Mouse (Mus musculus) stomach, embryonic 14.5 days (tissue): ENCODE data around the gene C330007P06Rik. TPM values are rescaled to one million over a fixed set of nuclear protein-coding genes. Genes with fewer than 3 reads are reported as not detected.
"Not testable (repeated sequence)": the region's sequence is repeated elsewhere in the genome, so short reads cannot be mapped to it uniquely, and the experiment has no call there.

Experiments
- ATAC-seq: fragments of 200-750 bp; cut with Nextera tagmentation; 2 replicates; pipeline ENCODE4 v1.8.0; 2017; ENCODE audit warnings: low read depth, moderate TSS enrichment; ENCODE audit not compliant: insufficient number of reproducible peaks, insufficient read depth, low FRiP score
- H3K27ac ChIP-seq: fragments of 300-500 bp; sonication (generic); 2 replicates; pipeline ENCODE4 v1.5.1; 2014; ENCODE audit warnings: mild to moderate bottlenecking, low read length, moderate library complexity, mixed read lengths
- H3K27me3 ChIP-seq: fragments of 300-500 bp; sonication (generic); 2 replicates; pipeline ENCODE4 v1.6.1; 2014; ENCODE audit warnings: low read length, control low read depth, mixed read lengths; ENCODE audit not compliant: control insufficient read depth, insufficient read depth
- H3K36me3 ChIP-seq: fragments of 300-500 bp; sonication (generic); 2 replicates; pipeline ENCODE4 v1.6.1; 2014; ENCODE audit warnings: mild to moderate bottlenecking, control low read depth, low read length, moderate library complexity, mixed read lengths; ENCODE audit not compliant: control insufficient read depth, insufficient read depth
- H3K4me1 ChIP-seq: fragments of 300-500 bp; sonication (generic); 2 replicates; pipeline ENCODE4 v1.6.1; 2014; ENCODE audit warnings: low read length, control low read depth, mixed read lengths; ENCODE audit not compliant: control insufficient read depth, insufficient read depth
- H3K4me2 ChIP-seq: fragments of 300-500 bp; sonication (generic); replicated peaks from 2 replicates; pipeline ENCODE4 v1.6.1; 2014; ENCODE audit warnings: low read depth, low read length, control low read depth
- H3K4me3 ChIP-seq: fragments of 300-500 bp; sonication (generic); 2 replicates; pipeline ENCODE4 v1.5.1; 2014; ENCODE audit warnings: low read depth, low read length, control low read depth
- H3K9ac ChIP-seq: fragments of 300-500 bp; sonication (generic); replicated peaks from 2 replicates; pipeline ENCODE4 v1.6.1; 2014; ENCODE audit warnings: low read depth, mild to moderate bottlenecking, control low read depth, low read length, moderate library complexity, mixed read lengths
- H3K9me3 ChIP-seq: fragments of 300-500 bp; sonication (generic); 2 replicates; pipeline ENCODE4 v1.6.1; 2016; ENCODE audit warnings: low read depth, low read length, control low read depth; ENCODE audit not compliant: control insufficient read depth
- WGBS: fragments of 180-500 bp; shearing (Covaris S2); extraction: QIAGEN DNeasy Blood & Tissue Kit; methylation state at CpG from one replicate; pipeline ENCODE4 v1.1.7; 2014; 5-methylcytosine and 5-hydroxymethylcytosine counted together
- polyA plus RNA-seq: library from polyadenylated mRNA; unstranded; fragments of >200 nt; fragmentation: Nextera tagmentation; extraction: Ambion mirVana; gene quantifications from 2 replicates; pipeline ENCODE4 v1.2.1, GENCODE M21; 2014

The C330007P06Rik gene
- polyA plus RNA-seq, 1 experiment from 2014 or later: 35.0 TPM

DNA sequence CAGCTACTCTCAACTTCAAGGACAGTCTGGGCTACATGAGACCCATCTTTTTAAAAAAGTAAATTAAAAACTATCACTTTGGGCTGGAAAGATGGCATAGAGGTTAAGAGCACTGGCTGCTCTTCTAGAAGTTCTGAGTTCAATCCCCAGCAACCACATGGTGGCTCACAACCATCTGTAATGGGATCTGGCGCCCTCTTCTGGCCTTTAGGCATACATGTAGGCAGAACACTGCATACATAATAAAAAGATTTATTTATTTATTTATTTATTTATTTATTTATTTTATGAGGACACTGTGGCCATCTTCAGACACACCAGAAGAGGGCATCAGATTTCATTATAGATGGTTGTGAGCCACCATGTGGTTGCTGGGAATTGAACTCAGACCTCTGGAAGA lies 25.0 kb upstream of the C330007P06Rik start:
- not testable (repeated sequence) for H3K4me3 ChIP-seq, H3K4me2 ChIP-seq

GRCm38 (mm10) chrX:36884719-36885118 lies 10.8 kb upstream of the C330007P06Rik start:
- Histone ChIP-seq H3K9me3 (no peaks in the 10 kb centered on the region), H3K9ac (no peak overlapping the region), H3K4me3 (no peak overlapping the region), H3K4me2 (no peak overlapping the region), H3K27me3 (no peaks in the 10 kb centered on the region), H3K27ac (no peak overlapping the region), H3K4me1 (no peaks in the 10 kb centered on the region), H3K36me3 (no peaks in the 10 kb centered on the region; the same call in 1 of the 2 replicates)
- 82% methylated on average over 1 of the region's 1 CpGs for WGBS
- no peak for ATAC-seq

More for the DNA sequence above, 25.0 kb upstream of the C330007P06Rik start:
- H3K27me3 ChIP-seq, H3K36me3 ChIP-seq, ATAC-seq, H3K9me3 ChIP-seq, H3K4me1 ChIP-seq, H3K27ac ChIP-seq, H3K9ac ChIP-seq: not testable (repeated sequence)
- WGBS: 29% methylated on average over 1 of the region's 1 CpGs

- Histone ChIP-seq H3K9ac (peak overlapping the region; percentile 53), H3K4me1 (no peaks in the 10 kb centered on the region), H3K4me3 (peak overlapping the region; percentile 55), H3K27ac (peak overlapping the region; percentile 75), H3K4me2 (peak overlapping the region; percentile 52), H3K9me3 (no peaks in the 10 kb centered on the region), H3K27me3 (no peaks in the 10 kb centered on the region), H3K36me3 (no peaks in the 10 kb centered on the region)
- ATAC-seq: 0 out of 2 replicates have a peak, but pooled peaks have one; percentile 24
- 21% methylated on average over 36 of the region's 36 CpGs for WGBS
These were observed 805 bp upstream of the C330007P06Rik start for GRCm38 (mm10) chrX:36874704-36875128.

DNA sequence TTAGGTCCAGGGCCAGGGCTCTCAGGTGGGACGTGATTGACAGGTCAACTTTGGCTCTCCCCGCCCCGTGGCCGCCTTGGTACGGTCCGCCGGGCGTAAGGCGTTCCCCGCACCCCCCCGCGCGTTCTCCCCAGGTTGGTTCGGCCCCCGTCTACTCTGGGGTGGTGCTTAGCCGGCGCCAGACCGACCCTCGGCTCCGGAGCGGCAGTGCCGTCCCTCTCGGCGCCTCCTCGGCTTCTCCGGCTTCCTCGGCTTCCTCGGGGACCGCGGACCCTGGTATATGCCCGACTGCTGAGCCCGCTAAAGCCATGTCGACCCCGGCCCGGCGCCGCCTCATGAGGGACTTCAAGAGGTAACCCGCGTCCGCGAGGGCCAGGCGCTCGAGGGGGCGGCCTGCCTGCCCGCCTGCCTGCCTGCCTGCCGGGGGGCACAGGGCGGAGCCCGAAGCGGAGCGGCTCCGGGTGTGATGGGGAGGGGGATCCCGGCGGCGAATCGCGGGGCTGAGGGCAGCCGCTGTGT lies 326 bp upstream of the C330007P06Rik start:
- H3K27me3 ChIP-seq: no peaks in the 10 kb centered on the region
- H3K27ac ChIP-seq: peak overlapping the region; percentile 75
- ATAC-seq: peak; percentile 96
- H3K4me3 ChIP-seq: peak overlapping the region; percentile 55
- no peaks in the 10 kb centered on the region for H3K9me3 ChIP-seq
- no peaks in the 10 kb centered on the region for H3K36me3 ChIP-seq
- peak overlapping the region; percentile 37 for H3K4me2 ChIP-seq
- H3K9ac ChIP-seq: peak overlapping the region; percentile 53
- H3K4me1 ChIP-seq: no peaks in the 10 kb centered on the region
- WGBS: 14% methylated on average over 33 of the region's 57 CpGs

- H3K9me3 ChIP-seq: no peaks in the 10 kb centered on the region
- no peak overlapping the region for H3K9ac ChIP-seq
- no peaks in the 10 kb centered on the region for H3K36me3 ChIP-seq
- ATAC-seq: no peak
- no peak overlapping the region for H3K27ac ChIP-seq
- no peak overlapping the region for H3K4me2 ChIP-seq
- 76% methylated on average over 3 of the region's 3 CpGs for WGBS
- no peaks in the 10 kb centered on the region for H3K4me1 ChIP-seq
- no peaks in the 10 kb centered on the region for H3K27me3 ChIP-seq
- no peak overlapping the region for H3K4me3 ChIP-seq
These were observed 3.5 kb downstream of the C330007P06Rik start for GRCm38 (mm10) chrX:36870372-36870771.

DNA sequence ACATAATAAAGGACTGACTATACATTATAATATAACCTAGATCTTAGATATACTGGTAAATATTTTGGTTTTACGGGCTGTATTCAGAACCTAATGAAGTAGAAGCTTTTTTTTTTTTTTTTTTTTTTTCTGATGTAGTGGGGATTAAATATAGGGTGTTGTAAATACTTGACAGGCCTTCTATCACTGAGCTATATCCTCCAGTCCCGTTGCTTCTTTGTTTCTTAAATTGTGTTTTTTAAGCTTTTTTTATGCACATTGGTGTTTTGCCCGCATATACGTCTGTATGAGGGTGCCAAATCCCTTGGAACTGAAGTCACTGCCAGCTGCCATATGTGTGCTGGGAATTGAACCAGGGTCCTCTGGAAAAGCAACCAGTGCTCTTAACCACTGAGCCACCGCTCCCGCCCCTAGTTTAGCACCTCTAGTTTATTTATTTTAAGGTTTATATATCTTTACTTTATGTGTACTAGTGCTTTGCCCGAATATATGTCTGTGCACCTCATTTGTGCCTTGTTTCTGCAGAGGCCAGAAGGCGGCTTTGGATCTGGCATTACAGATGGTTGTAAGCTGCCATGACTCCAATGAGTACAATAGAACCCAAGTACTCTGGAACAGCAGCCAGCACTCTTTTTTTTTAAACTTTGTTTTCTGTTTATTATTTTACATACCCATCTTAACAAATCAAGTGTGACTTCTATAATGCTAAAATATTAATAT lies 9.1 kb downstream of the C330007P06Rik start:
- no peak for ATAC-seq
- Histone ChIP-seq H3K4me1 (no peaks in the 10 kb centered on the region), H3K27ac (no peak overlapping the region), H3K4me3 (peak overlapping the region; percentile 35), H3K9me3 (no peaks in the 10 kb centered on the region), H3K36me3 (no peaks in the 10 kb centered on the region), H3K9ac (no peak overlapping the region), H3K4me2 (peak overlapping the region; percentile 20; the same call in 1 of the 2 replicates), H3K27me3 (no peaks in the 10 kb centered on the region)
- WGBS: 56% methylated on average over 8 of the region's 8 CpGs

DNA sequence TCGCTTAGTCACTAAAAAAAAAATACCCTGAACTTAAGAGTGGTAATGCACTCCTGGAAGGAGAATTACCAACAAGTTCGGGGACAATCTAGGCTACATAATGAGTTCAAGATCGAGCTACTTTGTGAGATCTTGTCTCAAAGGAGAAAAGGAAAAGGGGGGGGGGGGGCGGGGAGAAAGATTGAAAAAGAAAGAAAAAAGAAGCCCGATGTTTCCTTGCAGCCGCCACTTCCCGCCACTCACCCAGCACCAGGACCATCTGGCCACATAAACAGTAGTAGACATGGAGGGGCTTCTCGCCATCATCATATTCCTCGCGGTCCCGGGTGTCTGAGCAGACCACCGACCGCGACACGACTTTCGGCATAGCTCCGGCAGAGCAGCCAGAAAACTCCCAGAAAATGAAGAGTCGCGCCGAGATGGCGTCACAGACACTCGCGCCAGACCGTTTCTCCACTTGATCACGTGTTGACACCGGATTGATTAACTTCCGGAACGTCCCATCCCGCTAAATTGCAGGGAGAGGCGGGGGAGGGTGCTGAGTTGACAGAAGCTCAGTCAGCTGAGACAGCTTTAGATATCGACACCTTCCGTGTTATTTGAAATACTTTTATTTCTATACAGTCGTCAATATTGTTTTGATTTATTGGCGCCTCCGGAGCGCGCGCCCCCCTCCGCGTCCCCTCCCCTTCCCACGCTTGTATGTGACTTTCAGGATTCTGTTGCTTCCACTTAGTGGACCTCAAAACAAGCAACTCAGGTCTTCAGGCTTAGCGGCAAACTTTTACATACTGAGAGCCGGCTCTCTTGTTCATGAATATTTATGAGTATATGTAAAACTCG lies 9.9 kb downstream of the C330007P06Rik start:
- H3K4me3 ChIP-seq: peak overlapping the region; percentile 35
- peak overlapping the region; percentile 21; the same call in 1 of the 2 replicates for H3K9ac ChIP-seq
- WGBS: 18% methylated on average over 43 of the region's 44 CpGs
- no peaks in the 10 kb centered on the region for H3K27me3 ChIP-seq
- peak; percentile 84; the same call in 1 of the 2 replicates for ATAC-seq
- no peaks in the 10 kb centered on the region for H3K36me3 ChIP-seq
- H3K4me2 ChIP-seq: peak overlapping the region; percentile 46
- no peak overlapping the region for H3K27ac ChIP-seq
- no peaks in the 10 kb centered on the region for H3K4me1 ChIP-seq
- no peaks in the 10 kb centered on the region for H3K9me3 ChIP-seq

DNA sequence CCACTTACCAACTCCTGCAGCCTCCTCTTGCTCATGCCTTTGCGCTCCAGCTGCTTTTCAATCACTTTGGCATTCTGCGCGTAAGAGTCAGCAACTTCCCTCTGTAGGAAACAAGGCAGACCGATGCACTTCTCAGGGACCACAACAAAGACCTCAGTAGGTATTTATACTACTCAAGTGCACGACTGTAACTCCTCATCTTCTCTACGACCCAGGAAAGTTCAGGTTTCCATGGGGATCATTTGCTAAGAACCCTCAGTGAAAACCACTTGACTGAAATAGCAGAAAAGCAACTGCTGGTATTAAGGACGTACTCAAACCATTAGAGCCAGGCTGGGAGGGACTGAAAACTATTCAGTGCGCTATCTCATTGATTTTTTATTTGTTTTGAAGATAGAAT lies 21.3 kb downstream of the C330007P06Rik start:
- no peak for ATAC-seq
- 84% methylated on average over 8 of the region's 8 CpGs for WGBS
- H3K4me2 ChIP-seq: no peak overlapping the region
- no peaks in the 10 kb centered on the region; the same call in 1 of the 2 replicates for H3K36me3 ChIP-seq
- no peaks in the 10 kb centered on the region for H3K27me3 ChIP-seq
- H3K9me3 ChIP-seq: no peaks in the 10 kb centered on the region
- H3K4me3 ChIP-seq: no peak overlapping the region
- H3K9ac ChIP-seq: no peak overlapping the region
- no peaks in the 10 kb centered on the region for H3K4me1 ChIP-seq
- no peak overlapping the region for H3K27ac ChIP-seq
